Mouse (Mus musculus): Measurements from ENCODE around the gene Mfsd12. TPM values are rescaled to one million over a fixed set of nuclear protein-coding genes. Genes with fewer than 3 reads are reported as not detected.

Gene Mfsd12
- polyA plus RNA-seq, 1 experiment from 2014 or later = 7.4 TPM

DNA sequence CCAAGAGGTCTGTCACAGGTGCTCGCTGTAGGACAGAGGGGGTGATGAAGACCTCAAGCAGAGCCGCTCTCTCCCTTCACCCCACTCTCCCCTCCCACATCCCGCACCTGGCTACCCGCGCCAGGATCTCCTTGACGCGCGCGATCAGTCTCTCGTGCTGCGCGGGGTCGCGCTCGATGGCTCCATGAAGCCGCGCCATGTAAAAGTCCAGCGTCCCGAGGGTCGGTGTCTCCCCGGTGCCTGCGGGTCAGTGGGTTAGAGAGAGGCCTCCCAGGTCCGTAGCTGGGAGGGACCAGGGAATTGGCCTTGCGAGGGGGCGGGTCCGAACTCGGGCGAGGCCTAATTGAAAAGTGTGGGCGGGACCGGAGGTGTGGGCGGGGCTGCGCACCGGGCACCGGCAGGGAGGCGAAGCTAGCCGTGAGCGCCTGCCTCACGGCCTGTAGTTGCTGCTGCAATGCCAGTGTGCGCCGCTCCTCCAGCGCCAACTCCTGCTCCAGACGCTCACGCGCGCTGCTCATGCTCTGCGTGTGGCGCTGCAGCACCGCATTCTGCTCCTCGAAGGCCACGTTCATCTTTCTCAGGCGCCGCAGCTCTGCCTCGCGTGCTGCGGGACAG, 10.7 kb upstream of the Mfsd12 start:
- H3K36me3 ChIP-seq (ENCODE audit: control insufficient read depth, insufficient read depth, low read length) = no peaks in the 10 kb centered on the region
- ATAC-seq (ENCODE audit: low FRiP score, low TSS enrichment) (peak; percentile 55), DNase-seq (ENCODE audit: low spot score) (peak; percentile 93)
- H3K9me3 ChIP-seq (ENCODE audit: control insufficient read depth, low read length) = no peaks in the 10 kb centered on the region
- H3K9ac ChIP-seq (ENCODE audit: low read length) = 0 out of 2 replicates have a peak overlapping the region, but pooled peaks have one; percentile 31
- H3K27ac ChIP-seq (replicated peaks) = peak overlapping the region; percentile 65; the same call in 1 of the 2 replicates
- no peak for TF ChIP-seq EP300 (optimal IDR thresholded peaks at IDR 0.05)
- TF ChIP-seq CTCF (IDR thresholded peaks at IDR 0.05; ENCODE audit: low read depth) = peak; percentile 62
- 0 out of 2 replicates have a peak, but pooled peaks cover 3% of the 10 kb centered on the region for H3K27me3 ChIP-seq (ENCODE audit: control insufficient read depth, insufficient read depth, low read length)
- H3K4me1 ChIP-seq (replicated peaks; ENCODE audit: control insufficient read depth, insufficient read depth) = peaks cover 5% of the 10 kb centered on the region
- H3K4me2 ChIP-seq (replicated peaks; ENCODE audit: low read depth) = peak overlapping the region; percentile 46
- H3K4me3 ChIP-seq (ENCODE audit: low read depth, low read length) = no peak overlapping the region
- WGBS = 18% methylated on average over 52 of the region's 55 CpGs

GRCm38 (mm10) chr10:81349146-81349545, 8.1 kb upstream of the Mfsd12 start:
- Histone ChIP-seq H3K36me3 (ENCODE audit: control insufficient read depth, insufficient read depth, low read length) (no peaks in the 10 kb centered on the region), H3K9me3 (ENCODE audit: control insufficient read depth, low read length) (no peaks in the 10 kb centered on the region), H3K27ac (replicated peaks) (peak overlapping the region; percentile 91), H3K27me3 (ENCODE audit: control insufficient read depth, insufficient read depth, low read length) (no peaks in the 10 kb centered on the region), H3K4me1 (replicated peaks; ENCODE audit: control insufficient read depth, insufficient read depth) (peaks cover 5% of the 10 kb centered on the region), H3K9ac (ENCODE audit: low read length) (peak overlapping the region; percentile 82), H3K4me2 (replicated peaks; ENCODE audit: low read depth) (peak overlapping the region; percentile 90), H3K4me3 (ENCODE audit: low read depth, low read length) (peak overlapping the region; percentile 71)
- ATAC-seq (ENCODE audit: low FRiP score, low TSS enrichment) (peak; percentile 38; the same call in 1 of the 2 replicates), DNase-seq (ENCODE audit: low spot score) (peak; percentile 77)
- no peak for TF ChIP-seq EP300 (optimal IDR thresholded peaks at IDR 0.05)
- peak; percentile 19; the same call in 1 of the 2 replicates for TF ChIP-seq CTCF (IDR thresholded peaks at IDR 0.05; ENCODE audit: low read depth)
- 5% methylated on average over 11 of the region's 12 CpGs for WGBS

- Histone ChIP-seq H3K27me3 (ENCODE audit: control insufficient read depth, insufficient read depth, low read length) (no peaks in the 10 kb centered on the region), H3K4me1 (replicated peaks; ENCODE audit: control insufficient read depth, insufficient read depth) (peaks cover 5% of the 10 kb centered on the region), H3K4me3 (ENCODE audit: low read depth, low read length) (peak overlapping the region; percentile 71), H3K9ac (ENCODE audit: low read length) (peak overlapping the region; percentile 82), H3K36me3 (ENCODE audit: control insufficient read depth, insufficient read depth, low read length) (no peaks in the 10 kb centered on the region), H3K27ac (replicated peaks) (peak overlapping the region; percentile 91), H3K9me3 (ENCODE audit: control insufficient read depth, low read length) (no peaks in the 10 kb centered on the region), H3K4me2 (replicated peaks; ENCODE audit: low read depth) (peak overlapping the region; percentile 90)
- TF ChIP-seq CTCF (IDR thresholded peaks at IDR 0.05; ENCODE audit: low read depth) (no peak), EP300 (optimal IDR thresholded peaks at IDR 0.05) (no peak)
- ATAC-seq (ENCODE audit: low FRiP score, low TSS enrichment) (no peak; the same call in 1 of the 2 replicates), DNase-seq (ENCODE audit: low spot score) (no peak)
- 0% methylated on average over 27 of the region's 29 CpGs for WGBS
Measured at GRCm38 (mm10) chr10:81349961-81350350, 7.3 kb upstream of the Mfsd12 start.

DNA sequence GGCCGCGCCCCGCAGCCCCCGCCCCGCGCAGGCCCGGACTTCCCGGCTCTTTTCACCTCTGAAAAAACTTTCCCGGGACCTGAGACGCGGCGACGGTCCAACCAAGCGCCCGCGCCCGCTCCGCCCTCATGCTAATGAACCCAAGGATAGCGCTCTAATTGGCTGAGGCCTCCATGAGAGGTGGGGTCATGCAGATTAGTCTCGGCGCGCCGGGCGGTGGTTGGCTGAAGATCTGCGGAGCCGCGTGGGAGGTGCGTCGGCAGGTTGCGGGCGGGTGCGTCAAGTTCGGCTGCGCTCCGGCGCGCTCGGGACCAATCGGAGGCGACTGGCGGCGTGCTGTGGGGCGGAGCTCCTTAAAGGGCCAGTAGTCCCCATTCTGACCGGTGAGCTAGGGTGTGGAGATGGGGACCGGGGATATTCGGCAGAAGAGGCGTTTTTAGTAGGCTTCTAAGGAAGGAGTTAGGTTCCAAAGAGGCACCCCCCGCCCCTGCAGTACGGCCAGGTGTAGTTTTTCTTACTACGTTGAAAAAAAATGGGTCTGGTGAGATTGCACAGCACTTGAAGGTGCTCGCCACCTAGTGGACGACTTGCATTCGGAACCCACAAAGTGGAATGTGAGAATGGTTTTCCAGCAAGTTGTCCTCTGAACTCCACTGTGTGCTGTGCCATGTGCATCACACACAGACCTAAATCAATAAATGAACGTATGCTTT, 6.8 kb upstream of the Mfsd12 start, which contains the start of gene Hmg20b:
Hmg20b (minus strand) TSS at position 130 of the 713 bp plus-strand sequence.
- peaks cover 5% of the 10 kb centered on the region for H3K4me1 ChIP-seq (replicated peaks; ENCODE audit: control insufficient read depth, insufficient read depth)
- H3K9ac ChIP-seq (ENCODE audit: low read length) = peak within 1 kb of the TSS; percentile 82
- ATAC-seq (ENCODE audit: low FRiP score, low TSS enrichment) (peak; percentile 93), DNase-seq (ENCODE audit: low spot score) (peak; percentile 99)
- TF ChIP-seq EP300 (optimal IDR thresholded peaks at IDR 0.05) (no peak), CTCF (IDR thresholded peaks at IDR 0.05; ENCODE audit: low read depth) (peak; percentile 91)
- H3K9me3 ChIP-seq (ENCODE audit: control insufficient read depth, low read length) = no peaks in the 10 kb centered on the region
- H3K27me3 ChIP-seq (ENCODE audit: control insufficient read depth, insufficient read depth, low read length) = no peaks in the 10 kb centered on the region
- WGBS = under 1% methylated on average over 49 of the region's 54 CpGs
- peak within 1 kb of the TSS; percentile 90 for H3K4me2 ChIP-seq (replicated peaks; ENCODE audit: low read depth)
- H3K4me3 ChIP-seq (ENCODE audit: low read depth, low read length) = peak within 1 kb of the TSS; percentile 71
- no peaks in the 10 kb centered on the region for H3K36me3 ChIP-seq (ENCODE audit: control insufficient read depth, insufficient read depth, low read length)
- peak within 1 kb of the TSS; percentile 91 for H3K27ac ChIP-seq (replicated peaks)

DNA sequence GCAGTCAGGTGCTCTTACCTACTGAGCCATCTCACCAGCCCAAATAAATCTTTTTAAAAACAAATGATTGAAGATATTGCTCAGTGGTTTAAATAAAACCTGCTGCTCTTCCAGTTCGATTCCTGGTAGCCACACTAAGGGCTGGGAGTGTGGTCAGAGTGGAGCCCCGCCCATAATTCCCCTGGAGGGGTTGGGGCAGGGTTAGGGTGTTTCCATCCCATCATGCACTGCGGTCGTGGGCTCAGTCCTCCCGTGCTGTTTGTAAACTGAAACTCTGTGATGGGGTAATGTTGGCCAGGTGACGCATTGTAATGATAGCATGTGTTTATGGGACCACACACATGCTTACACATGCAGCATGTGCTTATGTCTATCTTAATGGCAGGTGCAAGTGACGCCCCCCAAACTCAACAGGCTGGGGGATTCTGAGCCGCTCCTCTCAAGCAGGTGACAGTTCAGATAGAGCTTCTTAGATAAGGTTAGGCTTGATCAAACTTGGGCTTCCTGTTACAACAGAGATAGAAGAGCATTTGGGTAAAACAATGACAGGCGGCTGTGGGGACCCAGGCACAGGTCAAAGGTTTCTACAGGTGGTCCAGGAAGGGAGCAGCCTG, 5.5 kb upstream of the Mfsd12 start:
- DNase-seq (ENCODE audit: low spot score) (peak; percentile 61), ATAC-seq (ENCODE audit: low FRiP score, low TSS enrichment) (no peak)
- Histone ChIP-seq H3K36me3 (ENCODE audit: control insufficient read depth, insufficient read depth, low read length) (no peaks in the 10 kb centered on the region), H3K27me3 (ENCODE audit: control insufficient read depth, insufficient read depth, low read length) (no peaks in the 10 kb centered on the region), H3K4me3 (ENCODE audit: low read depth, low read length) (no peak overlapping the region), H3K4me1 (replicated peaks; ENCODE audit: control insufficient read depth, insufficient read depth) (peaks cover 7% of the 10 kb centered on the region), H3K9ac (ENCODE audit: low read length) (no peak overlapping the region), H3K27ac (replicated peaks) (no peak overlapping the region), H3K4me2 (replicated peaks; ENCODE audit: low read depth) (no peak overlapping the region), H3K9me3 (ENCODE audit: control insufficient read depth, low read length) (no peaks in the 10 kb centered on the region)
- TF ChIP-seq CTCF (IDR thresholded peaks at IDR 0.05; ENCODE audit: low read depth) (no peak), EP300 (optimal IDR thresholded peaks at IDR 0.05) (no peak)
- 17% methylated on average over 9 of the region's 9 CpGs for WGBS
